Mouse (Mus musculus) lung, adult 2 months (tissue): ENCODE results near the gene Qrich2.

Source experiments
- CTCF ChIP-seq: fragments of 200-500 bp; IDR thresholded peaks from 2 replicates; pipeline ENCODE4 v1.5.1; 2011; ENCODE audit warnings: mild to moderate bottlenecking, low read length, control low read depth; ENCODE audit not compliant: insufficient read depth
- POLR2A ChIP-seq: fragments of 200-500 bp; IDR thresholded peaks from 2 replicates; pipeline ENCODE4 v1.6.1; 2011; ENCODE audit warnings: low read depth, mild to moderate bottlenecking, control low read depth, low read length, borderline replicate concordance; ENCODE audit errors: extremely low read depth

GRCm38 (mm10) chr11:116416196-116416943, 49.7 kb downstream of the Qrich2 start:
- no peak for TF ChIP-seq CTCF
- no peak for TF ChIP-seq POLR2A
